Mouse (Mus musculus) large intestine, adult 2 months (tissue): ENCODE data around the gene Lrrc7. TPM values are rescaled to one million over a fixed set of nuclear protein-coding genes. Genes with fewer than 3 reads are reported as not detected.

Experiments
- DNase-seq: peaks from one replicate; pipeline ENCODE4 v3.0.0-alpha.2; 2012; ENCODE audit warnings: low read depth, low spot score
- WGBS: fragments of 180-500 bp; shearing (Covaris S2); methylation state at CpG from one replicate; pipeline ENCODE4 v1.1.7; 2018; 5-methylcytosine and 5-hydroxymethylcytosine counted together
- polyA plus RNA-seq: library from polyadenylated mRNA; depleted of rRNA; stranded (reverse); fragments of >200 nt; gene quantifications from 2 replicates; pipeline ENCODE4 v1.2.3, GENCODE M21; 2012; rRNA removed

The Lrrc7 gene
- not detected in 2 replicates for polyA plus RNA-seq

DNA sequence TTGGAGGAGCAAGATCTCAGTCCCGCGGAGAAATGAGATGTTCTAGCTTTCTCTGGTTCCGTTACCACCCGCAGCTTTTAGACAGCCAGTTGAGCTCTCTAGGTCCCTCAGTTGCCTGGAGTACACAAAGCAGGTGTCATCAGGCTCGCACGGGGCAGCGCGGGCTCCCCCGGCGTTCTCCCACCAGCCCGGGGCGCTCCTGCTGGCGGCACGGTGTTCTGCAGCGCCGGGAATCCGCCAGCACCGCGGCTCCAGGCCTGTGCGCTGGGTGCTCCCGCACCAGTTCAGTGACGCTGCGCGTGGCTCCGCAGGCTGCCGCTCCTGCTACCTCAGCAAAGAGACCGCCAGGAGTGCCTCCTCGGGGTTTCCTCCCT is at the start of gene Lrrc7:
TSS of gene Lrrc7 (minus strand) at position 235 of the 374 bp plus-strand sequence.
- DNase-seq: no peak
- WGBS: under 1% methylated on average over 28 of the region's 28 CpGs

DNA sequence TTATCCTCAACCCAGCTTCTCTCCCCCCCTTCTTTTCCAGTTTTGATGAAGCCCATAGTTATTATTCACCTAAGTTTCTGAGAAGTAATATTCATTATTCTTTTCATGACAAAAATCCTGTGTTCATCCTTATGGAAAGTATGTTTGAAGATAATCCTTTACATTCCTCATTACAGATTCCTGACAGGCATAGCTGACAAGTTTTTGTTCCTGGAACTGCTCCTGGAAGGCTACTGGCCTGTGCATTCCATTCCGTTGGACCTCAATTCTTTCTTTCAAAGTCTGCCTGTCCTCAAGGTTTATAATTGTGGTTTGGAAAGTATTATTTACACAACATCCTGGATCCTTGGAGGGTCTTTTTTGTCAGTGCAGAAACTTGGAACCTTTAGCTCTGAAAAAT is 45.0 kb upstream of the Lrrc7 start:
- WGBS: 34% methylated on average over 1 of the region's 1 CpGs
- DNase-seq: no peak

DNA sequence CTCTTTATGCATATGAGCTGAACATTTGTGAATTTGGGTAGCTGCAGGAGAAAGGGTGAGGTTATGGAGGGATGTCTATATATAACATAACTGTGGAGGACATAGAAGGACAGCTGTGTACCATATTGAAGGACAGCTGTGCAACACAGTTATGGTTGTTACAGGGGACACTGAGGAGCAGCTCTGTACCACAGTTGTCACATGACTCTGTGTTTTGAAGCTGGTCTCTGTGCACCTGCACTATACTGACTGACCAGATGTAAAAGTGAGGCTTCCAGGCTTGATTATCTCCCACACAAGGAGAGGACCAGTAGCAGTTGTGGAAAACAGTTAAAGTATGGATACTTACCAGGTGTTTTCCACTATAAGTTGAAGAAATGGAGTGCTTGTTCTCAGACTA is 43.3 kb upstream of the Lrrc7 start:
- DNase-seq: no peak

DNA sequence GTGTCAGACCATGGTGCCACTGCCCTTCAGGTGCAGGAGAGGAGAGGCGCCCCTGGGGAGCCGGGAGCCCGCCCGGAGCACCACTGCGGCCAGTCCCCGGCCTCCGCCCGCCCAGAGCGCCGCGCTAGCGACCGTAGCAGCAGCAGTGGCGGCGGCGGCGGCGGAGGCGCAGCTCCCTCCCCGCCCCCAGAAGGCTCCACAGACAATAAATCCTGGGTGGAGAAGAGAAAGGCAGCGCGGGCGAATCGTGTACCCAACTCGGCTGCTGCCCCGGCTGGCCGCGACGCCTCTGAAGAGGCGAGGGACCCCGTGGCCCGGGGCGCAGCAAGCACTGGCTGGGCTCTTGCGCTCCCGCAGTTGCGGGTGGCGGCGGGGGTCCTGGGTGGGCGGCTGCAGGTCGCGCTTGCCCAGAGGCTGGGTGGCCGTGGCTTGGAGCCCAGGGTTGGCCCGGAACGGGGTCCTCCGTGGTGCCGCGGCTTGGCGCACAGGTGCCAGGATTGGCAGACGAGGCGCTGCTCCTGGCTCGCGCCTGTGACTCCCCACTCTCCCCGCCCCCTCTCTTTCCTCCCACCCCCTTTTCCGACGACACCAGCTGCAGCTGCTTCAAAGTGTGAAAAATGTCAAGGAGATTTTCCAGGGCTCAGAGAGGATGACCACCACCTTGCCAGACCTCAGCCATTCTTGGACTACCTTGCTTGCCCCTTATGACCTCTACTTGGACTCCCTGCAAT is 600 bp downstream of the Lrrc7 start:
- no peak for DNase-seq
- 3% methylated on average over 55 of the region's 55 CpGs for WGBS

DNA sequence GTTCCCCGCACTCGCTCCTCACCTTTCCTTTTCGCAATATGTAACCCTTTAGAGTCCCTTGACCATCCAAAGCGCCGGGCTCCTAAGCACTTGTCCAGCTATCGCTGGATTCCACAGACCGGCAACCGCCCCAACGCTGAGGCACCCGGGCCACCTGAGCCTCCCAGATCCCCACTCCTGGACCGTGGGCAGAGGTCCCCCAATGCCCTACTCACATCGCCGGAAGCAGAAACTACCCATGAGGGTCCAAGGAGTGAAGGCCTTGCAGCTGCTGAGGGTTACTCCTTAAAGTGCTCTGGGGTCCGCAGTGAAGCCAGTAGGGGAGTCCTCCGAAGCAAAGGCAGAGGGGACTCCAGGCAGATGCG is 1.1 kb downstream of the Lrrc7 start:
- no peak for DNase-seq
- 2% methylated on average over 16 of the region's 16 CpGs for WGBS

DNA sequence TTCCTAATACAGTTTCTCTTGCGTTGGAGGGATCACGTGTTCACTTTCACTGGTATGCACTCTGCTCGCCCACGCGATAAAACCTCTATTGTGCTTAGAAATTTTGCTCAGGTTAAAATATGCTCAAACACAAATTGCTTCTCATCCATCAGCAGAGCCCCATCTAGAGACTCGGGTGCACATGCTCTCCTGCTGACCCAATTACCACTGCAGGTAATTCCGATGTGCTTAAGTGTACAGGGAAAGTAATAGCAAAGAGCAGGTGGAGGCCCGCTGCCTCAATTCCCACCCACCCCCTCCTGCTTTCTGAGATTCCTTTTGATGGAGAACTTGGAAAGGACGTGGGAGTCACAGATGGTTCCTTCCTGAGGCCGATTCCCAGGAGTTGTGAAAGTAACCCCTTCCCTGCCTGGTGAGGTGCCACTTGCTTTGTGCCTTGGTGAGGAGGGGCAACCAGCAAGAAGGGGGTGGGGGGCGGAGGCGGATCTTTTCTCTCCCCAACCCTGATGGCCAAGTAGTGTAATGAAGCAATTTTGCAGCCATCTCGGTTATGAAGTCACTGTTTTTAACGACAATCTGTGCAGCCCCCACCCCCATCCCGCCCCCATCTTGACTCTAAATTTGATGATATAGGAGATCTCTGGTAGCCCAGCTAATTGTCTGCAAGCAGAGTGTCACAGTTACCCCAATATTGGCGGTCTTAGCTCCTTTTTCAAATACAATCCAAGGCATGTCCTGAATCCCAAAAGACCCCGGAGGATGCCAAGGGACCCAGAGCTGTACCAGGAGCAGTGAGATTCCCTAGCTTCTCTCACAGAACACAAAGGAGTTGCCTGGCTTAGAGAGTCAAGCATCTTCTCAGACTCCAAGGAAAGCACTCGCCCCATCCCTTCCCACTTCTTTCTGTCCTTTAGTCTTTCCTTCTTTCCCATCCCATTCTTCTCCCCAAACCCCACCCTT is 2.0 kb downstream of the Lrrc7 start:
- DNase-seq: no peak
- WGBS: 5% methylated on average over 18 of the region's 18 CpGs

DNA sequence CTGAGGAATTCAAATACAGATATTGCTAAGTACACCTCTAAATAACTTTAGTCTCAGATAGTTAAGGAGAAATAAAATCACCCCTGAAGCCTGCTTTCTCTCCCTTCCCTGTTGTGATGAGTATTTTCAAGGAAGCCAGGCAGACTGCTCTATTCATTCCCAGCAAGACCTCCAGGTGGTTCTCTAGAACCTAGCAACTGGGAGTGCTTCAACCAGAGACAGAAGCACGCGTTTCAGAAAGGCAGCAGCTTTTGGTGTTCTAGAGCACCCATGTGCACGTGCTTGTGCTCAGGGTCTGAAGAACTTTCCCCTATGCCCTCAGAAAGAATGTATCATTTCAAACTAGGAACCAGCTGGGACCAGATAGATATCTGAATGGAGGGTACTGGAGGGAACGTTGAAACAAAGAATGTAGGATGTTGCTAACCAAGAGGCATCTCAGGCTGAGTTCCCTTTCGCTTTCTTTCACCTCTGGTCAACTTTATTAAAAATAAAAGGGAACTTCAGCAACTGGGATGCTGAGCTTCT is 2.8 kb downstream of the Lrrc7 start:
- WGBS: 24% methylated on average over 5 of the region's 5 CpGs
- DNase-seq: no peak

DNA sequence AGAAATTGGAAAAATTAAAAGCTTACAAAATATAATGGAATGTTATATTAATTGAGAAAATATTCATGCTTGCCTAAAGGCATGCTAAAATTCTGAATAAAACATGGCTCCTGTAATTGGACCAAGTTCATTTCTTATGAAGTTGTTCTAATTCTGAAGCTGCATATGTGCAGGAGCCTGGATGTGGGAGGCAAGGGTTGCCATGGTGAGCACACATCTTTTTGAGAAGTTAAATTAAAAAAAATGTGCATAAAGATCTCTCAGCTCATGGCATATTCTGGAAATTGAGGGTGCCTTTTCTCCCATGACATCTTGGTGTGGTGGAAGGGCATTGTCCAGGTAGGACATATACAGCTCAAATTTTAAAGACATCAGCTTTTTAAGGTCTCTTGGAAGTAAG is 3.4 kb downstream of the Lrrc7 start:
- no peak for DNase-seq

DNA sequence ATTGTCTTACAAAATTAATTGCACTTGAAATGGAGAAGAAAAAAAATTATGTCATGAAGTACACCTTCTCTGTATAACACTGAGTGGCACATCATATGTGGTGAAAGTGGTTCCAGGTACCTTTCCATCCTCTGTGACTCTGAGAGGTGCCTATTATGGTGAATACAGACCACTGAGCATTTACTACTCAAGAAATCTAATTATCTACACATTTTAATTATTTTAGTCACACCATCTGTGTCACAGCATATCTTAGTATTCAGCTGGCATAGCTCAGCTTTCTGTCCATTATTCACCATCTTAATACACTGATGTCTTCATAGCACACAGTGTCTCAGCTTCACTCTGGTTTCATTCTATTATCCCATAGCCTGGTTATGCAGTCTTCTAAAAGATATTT is 7.7 kb downstream of the Lrrc7 start:
- DNase-seq: no peak

DNA sequence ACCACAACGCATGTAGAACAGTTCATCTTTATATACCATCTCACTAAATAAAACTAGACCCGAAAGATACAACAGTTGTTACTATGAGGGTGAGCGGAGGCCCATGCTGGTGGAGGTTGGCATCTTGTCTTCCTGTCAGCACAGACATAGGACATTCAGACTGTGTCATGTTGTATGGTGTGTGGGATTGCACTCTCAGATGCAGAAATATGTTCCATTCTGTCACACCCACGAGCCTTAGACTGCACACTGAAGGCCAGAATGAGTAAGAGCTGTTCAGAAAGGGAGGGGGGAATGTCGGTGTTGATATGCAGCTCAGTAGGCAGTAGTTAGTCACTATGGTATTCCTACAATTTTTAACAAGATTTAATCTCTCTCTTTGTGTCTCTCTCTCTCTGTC is 9.9 kb downstream of the Lrrc7 start:
- DNase-seq: no peak
- 73% methylated on average over 5 of the region's 5 CpGs for WGBS

DNA sequence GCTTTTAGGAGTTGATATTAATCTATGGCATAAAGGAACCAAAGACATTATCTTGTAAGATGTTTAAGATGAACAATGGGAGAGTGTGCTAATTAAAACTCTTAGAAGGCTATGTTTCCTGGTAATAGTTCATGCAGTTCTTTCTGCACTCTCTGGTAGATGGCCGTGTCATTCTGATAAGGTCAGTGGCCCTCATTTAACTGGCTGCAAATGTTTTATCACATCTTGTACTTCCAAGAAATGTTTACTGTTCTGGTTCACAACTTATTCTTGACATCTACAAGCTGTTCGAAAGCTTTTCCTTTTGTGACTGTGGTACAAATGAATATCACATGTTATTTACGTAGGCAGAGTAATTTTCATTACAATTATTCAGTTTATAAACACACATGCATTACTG is 18.5 kb downstream of the Lrrc7 start:
- no peak for DNase-seq
- WGBS: 45% methylated on average over 3 of the region's 3 CpGs

DNA sequence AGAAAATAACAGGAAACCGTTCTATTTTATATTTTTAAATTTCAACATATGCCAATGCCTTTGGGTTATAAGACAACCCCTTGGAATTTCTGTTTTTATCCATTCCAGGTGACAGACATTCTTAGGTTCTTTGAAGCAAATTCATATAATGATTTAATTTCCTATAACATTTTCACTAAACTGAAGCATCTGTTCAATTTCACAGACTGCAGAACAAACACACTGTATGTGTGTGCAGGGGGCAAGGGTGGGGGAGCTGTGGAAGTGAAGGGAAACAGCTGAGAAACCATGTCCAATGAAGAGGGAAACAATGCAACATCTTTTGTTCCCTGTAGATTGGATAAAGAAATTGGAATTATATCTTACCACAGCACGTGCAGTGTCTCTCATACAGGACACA is 29.2 kb downstream of the Lrrc7 start:
- 68% methylated on average over 2 of the region's 2 CpGs for WGBS
- DNase-seq: no peak

DNA sequence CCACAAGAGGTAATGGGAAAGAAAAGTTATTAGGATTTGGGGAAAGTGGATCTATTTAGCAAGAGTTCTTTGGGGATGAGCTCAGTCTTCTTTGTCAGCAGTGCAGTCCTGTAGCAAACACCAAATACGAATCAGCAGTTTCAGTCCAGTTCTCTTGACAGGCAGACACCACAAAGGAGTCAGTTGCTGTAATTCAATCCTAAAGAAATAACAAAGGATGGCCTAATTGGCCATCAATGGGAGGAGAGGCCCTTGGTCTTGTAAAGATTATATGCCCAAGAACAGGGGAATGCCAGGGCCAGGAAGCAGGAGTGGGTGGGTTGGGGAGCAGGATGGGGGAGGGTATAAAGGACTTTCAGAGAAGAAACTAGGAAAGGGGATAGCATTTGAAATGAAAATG is 33.5 kb downstream of the Lrrc7 start:
- no peak for DNase-seq
- WGBS: 52% methylated on average over 1 of the region's 1 CpGs

DNA sequence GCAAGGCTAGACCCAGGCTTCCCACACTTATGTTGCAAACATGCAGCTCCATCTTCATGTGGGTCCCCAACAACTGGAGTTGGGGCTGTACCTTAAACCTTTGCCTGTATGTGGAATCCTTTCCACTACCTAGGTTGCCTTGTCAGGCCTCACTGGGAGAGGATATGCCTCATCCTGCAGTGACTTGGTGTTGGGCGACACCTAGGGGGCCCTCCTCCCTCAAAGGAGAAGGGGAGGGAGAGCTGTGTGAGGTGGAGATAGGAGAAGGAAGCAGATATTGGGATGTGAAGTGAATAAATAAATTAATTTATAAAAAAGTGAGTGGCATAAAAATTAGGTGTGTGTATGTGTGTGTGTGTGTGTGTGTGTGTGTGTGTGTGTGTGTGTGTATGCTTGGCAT is 68.3 kb downstream of the Lrrc7 start:
- DNase-seq: no peak
- WGBS: 73% methylated on average over 1 of the region's 1 CpGs

DNA sequence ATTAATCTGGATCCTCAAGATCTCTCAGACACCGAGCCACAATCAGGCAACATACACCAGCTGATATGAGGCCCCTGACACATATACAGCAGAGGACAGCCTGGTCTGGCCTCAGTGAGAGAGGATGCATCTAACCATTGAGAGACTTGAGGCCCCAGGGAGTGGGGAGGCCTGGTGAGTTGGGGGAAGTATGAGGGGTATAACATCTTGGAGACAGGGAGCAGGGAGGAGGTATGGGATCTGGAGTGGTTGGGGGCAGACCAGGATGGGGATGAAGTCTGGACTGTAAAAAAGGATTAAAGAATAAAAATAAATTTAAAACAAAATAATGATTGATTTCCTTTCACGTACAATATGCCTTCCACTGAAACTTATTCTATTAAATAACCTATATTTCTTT is 82.3 kb downstream of the Lrrc7 start:
- 85% methylated on average over 2 of the region's 2 CpGs for WGBS
- no peak for DNase-seq

DNA sequence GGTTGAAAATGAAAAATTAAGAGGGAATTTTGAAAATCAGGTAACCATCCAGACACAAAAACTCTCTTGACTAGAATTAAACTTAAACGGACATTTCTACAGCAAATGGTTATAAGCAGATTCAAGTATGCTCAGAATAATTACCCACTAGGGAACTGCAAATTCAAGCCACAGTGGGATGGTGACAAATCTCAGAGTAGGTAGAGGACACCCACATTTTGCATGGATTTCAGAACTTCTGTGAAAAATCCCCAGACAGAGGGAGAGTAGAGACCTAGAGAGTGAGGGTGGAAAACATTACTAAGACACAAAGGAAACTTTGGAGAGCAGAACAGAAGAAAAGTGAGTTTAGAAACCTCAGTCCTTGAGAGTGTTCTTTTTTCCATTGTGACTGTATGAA is 161.4 kb downstream of the Lrrc7 start:
- 83% methylated on average over 1 of the region's 1 CpGs for WGBS
- DNase-seq: no peak

DNA sequence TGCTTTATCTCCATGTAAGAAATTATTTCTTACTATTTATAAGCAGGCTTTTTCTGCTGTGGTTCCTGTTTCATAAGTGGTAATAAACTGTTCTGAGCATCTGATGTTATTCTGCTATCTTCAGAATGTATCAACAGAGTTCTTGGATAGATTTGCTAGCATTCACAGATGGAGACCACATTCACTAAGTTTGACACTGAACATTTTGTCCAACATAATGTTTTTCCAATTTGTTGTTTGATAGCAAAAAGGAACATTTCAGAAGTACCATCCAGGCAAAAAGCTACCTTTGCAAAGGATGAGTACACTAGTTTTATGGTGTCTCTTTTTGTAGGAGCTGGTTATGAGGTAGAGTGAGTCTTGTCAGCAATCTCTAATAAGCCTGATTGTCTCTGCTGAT is 170.5 kb downstream of the Lrrc7 start:
- DNase-seq: no peak

DNA sequence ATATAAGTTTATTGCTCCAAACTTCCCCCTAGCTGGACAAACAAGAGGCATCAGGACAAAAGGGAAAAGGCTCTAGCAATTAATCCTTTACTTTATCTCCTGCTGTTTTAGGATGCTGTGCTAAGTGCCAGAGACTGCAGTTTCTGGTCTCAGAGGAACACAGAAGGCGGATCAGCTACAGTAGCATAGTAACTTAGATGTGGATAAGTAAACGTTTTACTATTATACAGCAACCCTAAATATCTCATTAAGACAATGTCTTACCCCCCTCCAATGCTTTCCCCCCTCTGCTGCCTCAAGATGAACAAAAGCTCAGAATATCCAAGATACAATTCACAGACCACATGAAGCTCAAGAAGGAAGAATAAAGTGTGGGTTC is 174.0 kb downstream of the Lrrc7 start:
- DNase-seq: no peak
- 38% methylated on average over 2 of the region's 2 CpGs for WGBS

DNA sequence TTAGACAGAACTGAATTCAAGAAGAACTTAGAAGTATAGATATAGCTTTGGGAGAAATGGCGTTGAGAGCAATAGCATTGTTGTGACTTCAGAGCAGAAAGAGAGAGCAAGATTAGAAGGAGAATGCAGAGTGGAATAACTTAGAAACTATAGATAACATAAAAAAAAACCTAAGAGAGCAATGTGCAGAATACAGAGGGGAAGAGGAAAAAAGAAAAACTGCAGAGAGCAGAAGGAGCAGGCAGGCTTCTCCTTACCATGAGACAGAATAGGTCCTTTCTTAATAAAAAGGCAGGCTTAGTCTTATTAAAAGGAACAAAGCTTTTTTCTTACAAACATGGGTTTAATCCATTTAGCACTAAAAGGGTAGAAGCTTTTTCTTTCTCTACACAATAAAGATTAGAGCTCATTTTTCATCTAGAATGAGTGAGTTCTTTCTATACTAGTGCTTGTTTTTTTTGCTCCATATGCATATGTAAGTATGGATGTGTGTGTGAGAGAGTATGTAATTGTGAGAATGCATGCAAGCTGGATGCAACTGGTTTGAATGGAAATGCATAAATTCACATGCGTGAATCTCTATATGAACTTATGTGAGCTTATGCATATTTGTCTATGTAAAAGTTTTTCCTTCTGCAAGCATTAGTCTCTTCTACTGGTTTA is 174.5 kb downstream of the Lrrc7 start:
- DNase-seq: no peak
- 54% methylated on average over 2 of the region's 2 CpGs for WGBS

DNA sequence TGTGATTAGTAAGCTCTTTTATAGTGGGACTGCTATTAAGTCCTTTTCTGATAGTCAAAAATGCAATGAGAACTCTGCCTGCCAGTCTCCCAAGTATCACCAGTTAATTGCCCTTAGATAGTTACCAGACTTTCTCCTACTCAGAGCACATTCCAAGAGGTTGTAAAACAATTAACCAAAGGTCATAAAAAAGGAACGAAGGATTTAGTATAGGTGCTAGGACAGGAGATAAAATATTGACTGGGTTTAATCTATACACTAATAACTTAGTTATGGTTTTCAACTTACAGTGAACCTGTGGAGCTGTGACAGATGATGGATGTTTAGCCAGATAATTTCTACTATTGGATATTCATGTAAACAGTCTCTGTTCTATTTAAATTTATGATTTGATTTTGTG is 175.2 kb downstream of the Lrrc7 start:
- WGBS: 3% methylated on average over 1 of the region's 1 CpGs
- no peak for DNase-seq

DNA sequence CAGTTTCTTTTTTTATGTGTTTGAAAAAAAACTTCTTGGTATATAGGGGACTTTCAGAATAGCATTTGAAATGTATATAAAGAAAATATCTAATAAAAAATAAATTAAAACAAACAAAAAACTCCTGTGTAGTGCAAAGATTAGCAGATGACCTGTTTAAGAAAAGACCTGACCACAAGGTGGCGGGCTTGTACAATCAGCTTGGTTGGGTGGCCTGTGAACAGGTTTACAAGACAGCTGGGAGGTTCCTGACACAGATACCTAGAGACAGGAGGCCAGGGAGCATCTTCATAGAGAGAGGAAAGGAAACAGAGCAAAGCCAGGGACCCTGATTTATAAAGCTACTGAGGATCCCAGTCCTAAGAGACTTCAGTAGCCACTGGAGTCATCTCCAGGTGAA is 186.1 kb downstream of the Lrrc7 start:
- no peak for DNase-seq
- WGBS: 12% methylated on average over 1 of the region's 1 CpGs
